Mouse (Mus musculus) lung, adult 2 months (tissue): ENCODE measurements around the gene Vps8. TPM values are rescaled to one million over a fixed set of nuclear protein-coding genes. Genes with fewer than 3 reads are reported as not detected.

Source experiments
- DNase-seq: peaks from one replicate; pipeline ENCODE4 v3.0.0; 2022
- H3K4me1 ChIP-seq: fragments of 200-500 bp; 2 replicates; pipeline ENCODE4 v1.6.1; 2011; ENCODE audit warnings: low read length; ENCODE audit not compliant: control insufficient read depth, insufficient read depth
- H3K4me3 ChIP-seq: fragments of 200-500 bp; replicated peaks from 2 replicates; pipeline ENCODE3; 2011; ENCODE audit warnings: low read depth, mild to moderate bottlenecking, control low read depth, low read length; ENCODE audit errors: extremely low read depth
- CTCF ChIP-seq: fragments of 200-500 bp; IDR thresholded peaks from 2 replicates; pipeline ENCODE4 v1.5.1; 2011; ENCODE audit warnings: mild to moderate bottlenecking, low read length, control low read depth; ENCODE audit not compliant: insufficient read depth
- POLR2A ChIP-seq: fragments of 200-500 bp; IDR thresholded peaks from 2 replicates; pipeline ENCODE4 v1.6.1; 2011; ENCODE audit warnings: low read depth, mild to moderate bottlenecking, control low read depth, low read length, borderline replicate concordance; ENCODE audit errors: extremely low read depth
- WGBS: fragments of 180-500 bp; shearing (Covaris S2); methylation state at CpG from one replicate; pipeline ENCODE4 v1.1.7; 2018; 5-methylcytosine and 5-hydroxymethylcytosine counted together
- polyA plus RNA-seq: library from polyadenylated mRNA; depleted of rRNA; stranded (reverse); fragments of >200 nt; gene quantifications from 2 replicates; pipeline ENCODE4 v1.2.3, GENCODE M21; 2012

Gene Vps8
- polyA plus RNA-seq, 1 experiment, result 13.9 TPM

- WGBS, result 83% methylated on average over 3 of the region's 3 CpGs
- Histone ChIP-seq H3K4me1 (no peaks in the 10 kb centered on the region), H3K4me3 (no peak overlapping the region)
- no peak for DNase-seq
- TF ChIP-seq CTCF (no peak), POLR2A (no peak)
These were observed 130.6 kb downstream of the Vps8 start for GRCm38 (mm10) chr16:21553506-21553905.

- 69% methylated on average over 3 of the region's 3 CpGs for WGBS
- Histone ChIP-seq H3K4me1 (no peaks in the 10 kb centered on the region; the same call in 1 of the 2 replicates), H3K4me3 (no peak overlapping the region)
- DNase-seq, result no peak
- TF ChIP-seq POLR2A (no peak), CTCF (no peak)
These were observed 139.8 kb downstream of the Vps8 start for GRCm38 (mm10) chr16:21562625-21563300.

GRCm38 (mm10) chr16:21563322-21563721 lies 140.4 kb downstream of the Vps8 start:
- no peak for DNase-seq
- Histone ChIP-seq H3K4me3 (no peak overlapping the region), H3K4me1 (no peaks in the 10 kb centered on the region; the same call in 1 of the 2 replicates)
- 91% methylated on average over 6 of the region's 6 CpGs for WGBS
- TF ChIP-seq POLR2A (no peak), CTCF (no peak)

- TF ChIP-seq POLR2A (no peak), CTCF (no peak)
- DNase-seq, result no peak
- 96% methylated on average over 5 of the region's 5 CpGs for WGBS
- Histone ChIP-seq H3K4me1 (no peaks in the 10 kb centered on the region; the same call in 1 of the 2 replicates), H3K4me3 (no peak overlapping the region)
These were observed 144.2 kb downstream of the Vps8 start for GRCm38 (mm10) chr16:21567093-21567492.

- no peak overlapping the region for H3K4me3 ChIP-seq
- DNase-seq, result no peak
- H3K4me1 ChIP-seq, result no peaks in the 10 kb centered on the region; the same call in 1 of the 2 replicates
- WGBS, result 79% methylated on average over 7 of the region's 7 CpGs
- TF ChIP-seq CTCF (no peak), POLR2A (no peak)
These were observed 147.0 kb downstream of the Vps8 start for GRCm38 (mm10) chr16:21569952-21570351.

- 90% methylated on average over 5 of the region's 5 CpGs for WGBS
- no peak for TF ChIP-seq POLR2A
- no peak for TF ChIP-seq CTCF
- DNase-seq, result no peak
- no peaks in the 10 kb centered on the region; the same call in 1 of the 2 replicates for H3K4me1 ChIP-seq
- no peak overlapping the region for H3K4me3 ChIP-seq
These were observed 147.9 kb downstream of the Vps8 start for GRCm38 (mm10) chr16:21570786-21571185.

- DNase-seq, result no peak
- Histone ChIP-seq H3K4me1 (no peaks in the 10 kb centered on the region), H3K4me3 (no peak overlapping the region)
- WGBS, result 86% methylated on average over 10 of the region's 10 CpGs
- no peak for TF ChIP-seq CTCF
- no peak for TF ChIP-seq POLR2A
These were observed 153.1 kb downstream of the Vps8 start for GRCm38 (mm10) chr16:21576000-21576420.

- no peak for DNase-seq
- TF ChIP-seq POLR2A (no peak), CTCF (no peak)
- Histone ChIP-seq H3K4me3 (no peak overlapping the region), H3K4me1 (peaks cover 6% of the 10 kb centered on the region; the same call in 1 of the 2 replicates)
- 87% methylated on average over 6 of the region's 6 CpGs for WGBS
These were observed 166.2 kb downstream of the Vps8 start for GRCm38 (mm10) chr16:21589110-21589509.

- TF ChIP-seq CTCF, result no peak
- no peak for TF ChIP-seq POLR2A
- H3K4me1 ChIP-seq, result peaks cover 6% of the 10 kb centered on the region; the same call in 1 of the 2 replicates
- DNase-seq, result no peak
- 33% methylated on average over 5 of the region's 5 CpGs for WGBS
- no peak overlapping the region for H3K4me3 ChIP-seq
These were observed 167.9 kb downstream of the Vps8 start for GRCm38 (mm10) chr16:21590806-21591205.

GRCm38 (mm10) chr16:21591511-21591910 lies 168.6 kb downstream of the Vps8 start:
- 61% methylated on average over 2 of the region's 2 CpGs for WGBS
- TF ChIP-seq POLR2A, result no peak
- TF ChIP-seq CTCF, result no peak
- H3K4me1 ChIP-seq, result peaks cover 6% of the 10 kb centered on the region; the same call in 1 of the 2 replicates
- no peak for DNase-seq
- H3K4me3 ChIP-seq, result no peak overlapping the region
